Mouse (Mus musculus): ENCODE data around the gene Zfp871. TPM values are rescaled to one million over a fixed set of nuclear protein-coding genes. Genes with fewer than 3 reads are reported as not detected.
"Not testable (repeated sequence)": the region's sequence is repeated elsewhere in the genome, so short reads cannot be mapped to it uniquely, and the experiment has no call there.

Gene Zfp871
- polyA plus RNA-seq, 1 experiment from 2014 or later, result 51.9 TPM

DNA sequence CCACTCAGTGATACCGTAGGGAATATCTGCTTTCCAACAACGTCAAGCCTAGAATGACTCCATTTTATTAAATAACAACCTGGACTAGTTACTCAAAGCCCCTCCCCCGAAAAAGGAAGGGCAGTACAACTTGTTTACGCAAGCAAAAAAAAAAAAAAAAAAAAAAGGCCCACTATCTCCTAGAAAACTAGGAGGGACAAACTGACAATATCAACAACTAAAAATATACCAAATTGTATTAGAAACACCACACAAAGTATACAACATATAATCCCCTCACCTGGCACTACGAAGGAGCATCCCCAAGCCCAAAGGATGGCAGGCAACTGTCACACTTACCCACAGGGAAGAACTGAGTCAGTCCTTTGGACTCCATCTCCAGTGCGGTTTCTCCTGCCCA lies 1.1 kb downstream of the Zfp871 start:
- Histone ChIP-seq H3K4me3 (peak overlapping the region; percentile 97), H3K9me3 (peaks cover 4% of the 10 kb centered on the region; the same call in 1 of the 2 replicates), H3K4me1 (peaks cover 22% of the 10 kb centered on the region), H3K27me3 (replicated peaks; ENCODE audit: low read depth, poor library complexity, severe bottlenecking) (no peaks in the 10 kb centered on the region), H3K36me3 (replicated peaks) (peaks cover 46% of the 10 kb centered on the region), H3K27ac (replicated peaks) (no peak overlapping the region)
- 75% methylated on average over 6 of the region's 6 CpGs for WGBS
- DNase-seq (ENCODE audit: low spot score), result no peak

GRCm38 (mm10) chr17:32785656-32786055 lies 2.4 kb downstream of the Zfp871 start:
- Histone ChIP-seq H3K27me3 (replicated peaks; ENCODE audit: low read depth, poor library complexity, severe bottlenecking) (no peaks in the 10 kb centered on the region), H3K27ac (replicated peaks) (no peak overlapping the region), H3K4me1 (peaks cover 22% of the 10 kb centered on the region), H3K36me3 (replicated peaks) (peaks cover 50% of the 10 kb centered on the region), H3K4me3 (no peak overlapping the region; the same call in 1 of the 2 replicates), H3K9me3 (peaks cover 4% of the 10 kb centered on the region; the same call in 1 of the 2 replicates)
- 87% methylated on average over 3 of the region's 3 CpGs for WGBS
- no peak for DNase-seq (ENCODE audit: low spot score)

- no peaks in the 10 kb centered on the region for H3K27me3 ChIP-seq (replicated peaks; ENCODE audit: low read depth, poor library complexity, severe bottlenecking)
- H3K4me1 ChIP-seq, result no peaks in the 10 kb centered on the region
- no peak overlapping the region for H3K27ac ChIP-seq (replicated peaks)
- WGBS, result 98% methylated on average over 3 of the region's 3 CpGs
- no peak for DNase-seq (ENCODE audit: low spot score)
- no peaks in the 10 kb centered on the region for H3K9me3 ChIP-seq
- H3K4me3 ChIP-seq, result no peak overlapping the region
- peaks cover 91% of the 10 kb centered on the region for H3K36me3 ChIP-seq (replicated peaks)
Measured at GRCm38 (mm10) chr17:32777564-32777963, 10.5 kb downstream of the Zfp871 start.

DNA sequence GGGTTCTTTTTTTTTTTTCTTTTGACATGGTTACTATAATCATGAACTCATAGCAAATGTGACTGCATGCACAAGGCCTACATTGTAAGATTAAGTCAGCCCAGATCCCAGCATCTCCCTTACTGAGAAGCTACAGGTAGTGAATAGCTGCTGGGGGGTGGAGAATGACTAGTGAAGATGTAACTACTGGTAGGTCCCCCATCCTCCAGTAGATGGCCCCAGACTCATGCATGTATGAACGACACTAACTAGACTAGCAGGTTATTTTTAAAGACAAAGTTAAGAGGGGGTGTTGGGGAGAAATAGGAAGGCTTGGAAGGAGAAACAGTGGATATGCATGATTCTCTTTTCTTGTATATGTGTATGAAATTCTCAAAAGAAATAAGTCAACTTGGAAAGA lies 16.9 kb downstream of the Zfp871 start:
- H3K9me3 ChIP-seq, result peaks cover 10% of the 10 kb centered on the region
- H3K27ac ChIP-seq (replicated peaks), result no peak overlapping the region
- H3K4me3 ChIP-seq, result no peak overlapping the region
- WGBS, result 93% methylated on average over 1 of the region's 1 CpGs
- no peaks in the 10 kb centered on the region for H3K27me3 ChIP-seq (replicated peaks; ENCODE audit: low read depth, poor library complexity, severe bottlenecking)
- DNase-seq (ENCODE audit: low spot score), result no peak
- H3K4me1 ChIP-seq, result no peaks in the 10 kb centered on the region
- peaks cover 100% of the 10 kb centered on the region for H3K36me3 ChIP-seq (replicated peaks)

GRCm38 (mm10) chr17:32766422-32766821 lies 21.7 kb downstream of the Zfp871 start:
- Histone ChIP-seq H3K4me3 (no peak overlapping the region), H3K27ac (replicated peaks) (no peak overlapping the region), H3K36me3 (replicated peaks) (peaks cover 82% of the 10 kb centered on the region), H3K9me3 (peaks cover 31% of the 10 kb centered on the region), H3K4me1 (no peaks in the 10 kb centered on the region), H3K27me3 (replicated peaks; ENCODE audit: low read depth, poor library complexity, severe bottlenecking) (no peaks in the 10 kb centered on the region)
- DNase-seq (ENCODE audit: low spot score), result no peak
- 94% methylated on average over 2 of the region's 2 CpGs for WGBS

- Histone ChIP-seq H3K9me3 (no peaks in the 10 kb centered on the region), H3K4me3 (no peak overlapping the region), H3K27ac (replicated peaks) (no peak overlapping the region), H3K27me3 (replicated peaks; ENCODE audit: low read depth, poor library complexity, severe bottlenecking) (no peaks in the 10 kb centered on the region), H3K4me1 (no peaks in the 10 kb centered on the region), H3K36me3 (replicated peaks) (no peaks in the 10 kb centered on the region)
- 71% methylated on average over 5 of the region's 5 CpGs for WGBS
- no peak for DNase-seq (ENCODE audit: low spot score)
Measured at GRCm38 (mm10) chr17:32757331-32757730, 30.8 kb downstream of the Zfp871 start.

DNA sequence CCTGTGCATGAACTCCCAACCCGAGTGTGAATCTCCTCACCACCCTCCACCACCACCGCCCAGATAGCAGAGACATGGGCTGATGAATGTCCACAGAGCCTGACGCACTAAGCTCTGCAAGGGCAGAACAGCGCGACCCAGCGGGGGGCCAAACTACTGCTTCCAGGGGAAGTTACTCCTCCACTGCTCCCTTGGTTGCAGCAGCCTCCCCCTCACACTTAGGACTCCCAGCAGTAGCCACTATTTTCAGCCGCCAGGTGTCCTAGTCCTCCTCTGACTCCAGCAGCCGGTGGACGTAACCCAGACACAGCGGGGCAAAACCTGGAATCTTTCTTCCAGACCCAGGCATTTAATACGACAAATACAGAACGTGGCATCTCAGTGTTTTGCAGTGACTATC lies 34.5 kb downstream of the Zfp871 start:
- Histone ChIP-seq H3K4me3 (no peak overlapping the region), H3K4me1 (no peaks in the 10 kb centered on the region), H3K27me3 (replicated peaks; ENCODE audit: low read depth, poor library complexity, severe bottlenecking) (no peaks in the 10 kb centered on the region), H3K27ac (replicated peaks) (no peak overlapping the region), H3K9me3 (no peaks in the 10 kb centered on the region), H3K36me3 (replicated peaks) (no peaks in the 10 kb centered on the region)
- DNase-seq (ENCODE audit: low spot score), result peak; percentile 42
- WGBS, result 15% methylated on average over 12 of the region's 12 CpGs

DNA sequence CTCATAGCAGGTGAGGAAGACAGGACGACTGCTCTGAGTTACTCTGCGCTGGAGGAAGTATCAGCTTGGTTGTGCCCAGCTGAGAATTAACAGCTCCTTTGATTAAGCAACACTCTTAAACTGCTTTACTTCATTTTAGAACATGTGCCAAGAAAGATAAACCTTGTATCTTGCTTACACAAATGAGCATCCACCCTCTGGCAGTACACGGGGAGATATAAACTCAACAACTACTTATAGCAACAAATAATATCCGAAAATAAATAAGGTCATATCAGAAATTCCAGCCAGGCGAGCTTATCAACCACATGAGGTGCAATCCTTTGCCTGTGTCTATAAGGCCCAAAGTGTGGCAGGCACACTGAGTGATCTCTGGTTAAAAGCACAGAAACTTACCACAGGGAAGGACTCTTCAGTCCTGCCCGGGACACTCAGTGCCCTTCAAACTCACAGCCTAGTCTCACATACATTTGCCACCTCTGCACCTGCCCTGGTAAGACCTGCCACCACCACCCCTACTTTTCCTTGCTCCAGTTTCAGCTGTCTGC lies 35.2 kb downstream of the Zfp871 start:
- WGBS, result 78% methylated on average over 6 of the region's 6 CpGs
- Histone ChIP-seq H3K27me3 (replicated peaks; ENCODE audit: low read depth, poor library complexity, severe bottlenecking) (no peaks in the 10 kb centered on the region), H3K36me3 (replicated peaks) (no peaks in the 10 kb centered on the region), H3K4me1 (no peaks in the 10 kb centered on the region), H3K27ac (replicated peaks) (no peak overlapping the region), H3K4me3 (no peak overlapping the region), H3K9me3 (no peaks in the 10 kb centered on the region)
- no peak for DNase-seq (ENCODE audit: low spot score)

GRCm38 (mm10) chr17:32750611-32751010 lies 37.5 kb downstream of the Zfp871 start:
- Histone ChIP-seq H3K4me1 (no peaks in the 10 kb centered on the region), H3K36me3 (replicated peaks) (no peaks in the 10 kb centered on the region)
- DNase-seq (ENCODE audit: low spot score), result no peak

DNA sequence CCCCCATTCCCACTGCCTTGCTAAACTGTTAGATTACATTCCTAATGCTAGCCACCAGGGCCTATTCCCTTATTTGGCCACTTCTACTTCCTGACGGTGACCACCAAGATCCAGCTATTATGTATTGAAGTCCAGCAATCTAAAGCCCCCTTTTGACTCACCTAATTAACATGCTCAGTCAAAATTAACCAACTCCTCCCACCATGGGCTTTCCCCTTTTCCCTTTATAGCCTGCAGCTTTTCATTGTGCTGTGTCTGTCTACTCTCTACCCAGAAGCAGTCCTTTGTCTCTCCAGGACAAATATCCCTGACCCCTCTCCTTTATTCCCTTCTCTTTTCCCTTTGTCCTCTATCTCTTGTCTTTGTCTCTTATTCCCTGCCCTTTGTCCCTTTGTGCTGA lies 47.0 kb downstream of the Zfp871 start:
- H3K27ac ChIP-seq (replicated peaks), result no peak overlapping the region

More at GRCm38 (mm10) chr17:32750611-32751010, 37.5 kb downstream of the Zfp871 start:
- 49% methylated on average over 5 of the region's 5 CpGs for WGBS
- Histone ChIP-seq H3K27me3 (replicated peaks; ENCODE audit: low read depth, poor library complexity, severe bottlenecking) (no peaks in the 10 kb centered on the region), H3K4me3 (no peak overlapping the region), H3K27ac (replicated peaks) (no peak overlapping the region), H3K9me3 (no peaks in the 10 kb centered on the region)

DNA sequence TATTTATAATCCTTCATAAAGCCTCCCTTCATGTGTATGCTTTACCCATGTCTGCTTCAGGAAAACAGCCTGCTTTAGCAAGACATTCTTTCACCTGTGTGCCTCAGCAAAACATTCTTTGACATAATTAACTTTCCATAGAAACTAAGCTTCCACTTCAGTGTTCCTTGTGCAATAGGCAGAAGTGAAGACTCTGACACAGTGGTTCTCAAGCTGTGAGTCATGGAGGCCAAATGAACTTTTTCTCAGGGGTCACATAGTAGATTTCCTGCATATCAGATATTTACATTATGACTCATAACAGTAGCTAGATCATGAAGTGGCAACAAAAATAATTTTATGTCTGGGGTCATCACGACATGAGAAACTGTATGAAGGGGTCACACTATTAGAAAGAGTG lies 49.7 kb downstream of the Zfp871 start:
- Histone ChIP-seq H3K9me3 (no peaks in the 10 kb centered on the region), H3K4me1 (no peaks in the 10 kb centered on the region; the same call in 1 of the 2 replicates), H3K27me3 (replicated peaks; ENCODE audit: low read depth, poor library complexity, severe bottlenecking) (no peaks in the 10 kb centered on the region), H3K4me3 (no peak overlapping the region), H3K27ac (replicated peaks) (no peak overlapping the region), H3K36me3 (replicated peaks) (no peaks in the 10 kb centered on the region)
- 89% methylated on average over 1 of the region's 1 CpGs for WGBS
- no peak for DNase-seq (ENCODE audit: low spot score)

More for the DNA sequence above, 47.0 kb downstream of the Zfp871 start:
- no peak for DNase-seq (ENCODE audit: low spot score)
- 33% methylated on average over 1 of the region's 1 CpGs for WGBS
- H3K27me3 ChIP-seq (replicated peaks; ENCODE audit: low read depth, poor library complexity, severe bottlenecking), result no peaks in the 10 kb centered on the region
- H3K9me3 ChIP-seq, result no peaks in the 10 kb centered on the region
- no peak overlapping the region for H3K4me3 ChIP-seq
- no peaks in the 10 kb centered on the region; the same call in 1 of the 2 replicates for H3K4me1 ChIP-seq
- no peaks in the 10 kb centered on the region for H3K36me3 ChIP-seq (replicated peaks)

DNA sequence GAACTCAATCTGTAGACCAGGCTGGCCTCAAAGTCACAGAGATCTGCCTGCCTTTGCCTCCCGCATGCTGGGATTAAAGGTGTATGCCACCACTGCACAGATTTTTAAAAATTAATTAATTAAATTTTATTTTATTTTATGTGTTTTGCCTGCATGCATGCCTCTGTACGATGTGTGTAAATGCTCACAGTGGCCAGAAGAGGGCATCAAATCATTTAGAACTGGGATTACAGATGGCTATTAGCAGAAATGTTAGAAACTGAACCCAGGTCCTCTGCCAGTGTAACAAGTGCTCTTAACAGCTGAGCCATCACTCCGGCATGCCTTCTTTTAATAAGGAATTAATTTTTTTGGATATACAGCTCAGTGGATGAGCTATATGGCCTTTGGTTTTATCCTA lies 59.1 kb downstream of the Zfp871 start:
- no peaks in the 10 kb centered on the region for H3K36me3 ChIP-seq (replicated peaks)
- no peak overlapping the region for H3K27ac ChIP-seq (replicated peaks)
- no peaks in the 10 kb centered on the region for H3K4me1 ChIP-seq
- WGBS, result 74% methylated on average over 3 of the region's 3 CpGs
- H3K4me3 ChIP-seq, result no peak overlapping the region
- H3K27me3 ChIP-seq (replicated peaks; ENCODE audit: low read depth, poor library complexity, severe bottlenecking), result no peaks in the 10 kb centered on the region
- DNase-seq (ENCODE audit: low spot score), result no peak
- peaks cover 3% of the 10 kb centered on the region; the same call in 1 of the 2 replicates for H3K9me3 ChIP-seq

DNA sequence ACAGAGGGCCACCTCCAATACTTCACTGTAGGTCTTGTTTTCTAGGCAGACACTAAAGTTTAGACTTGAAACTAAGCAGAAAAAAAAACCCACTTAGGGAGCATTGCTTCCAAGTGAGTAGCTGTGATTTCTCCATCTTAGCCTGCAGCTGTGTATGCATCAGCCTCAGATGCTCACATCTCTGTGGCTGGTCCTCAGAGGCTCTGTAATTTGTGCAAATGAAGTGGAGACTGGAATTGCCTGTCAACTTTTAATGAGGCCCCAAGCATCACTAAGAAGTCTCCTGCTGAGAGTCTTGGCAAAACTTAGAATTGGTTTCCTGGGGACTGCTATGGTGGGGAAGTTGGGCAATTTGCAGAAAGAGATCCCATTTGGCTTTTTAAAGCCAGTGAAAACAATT lies 61.7 kb downstream of the Zfp871 start:
- not testable (repeated sequence) for H3K27me3 ChIP-seq (replicated peaks; ENCODE audit: low read depth, poor library complexity, severe bottlenecking); DNase-seq (ENCODE audit: low spot score); H3K4me3 ChIP-seq; H3K27ac ChIP-seq (replicated peaks); H3K4me1 ChIP-seq; H3K9me3 ChIP-seq; H3K36me3 ChIP-seq (replicated peaks)
